Comparison of ENCODE assay signal across 7 mouse cellular contexts in genomic region chr12:26404781-26405702, GRCm38 (mm10). TPM values are rescaled to one million over a fixed set of nuclear protein-coding genes. Genes with fewer than 3 reads are reported as not detected.
A peak's percentile ranks its signal among the peaks of the same experiment; 100 is the strongest.
DNase-seq lines count a peak whose midpoint lies in the region; ATAC-seq lines count a peak whose summit lies in the region.

No protein-coding gene starts in this region.

- peak overlapping the region; percentile 35; the same call in 1 of the 2 replicates for H3K27ac ChIP-seq in midbrain, embryonic 13.5 days
- no peak overlapping the region for H3K27ac ChIP-seq in midbrain, embryonic 10.5 days (replicated peaks)
- H3K27ac ChIP-seq in forebrain, embryonic 16.5 days (ENCODE audit: low read length), result peak overlapping the region; percentile 31
- no peak overlapping the region for H3K27ac ChIP-seq in intestine, embryonic 16.5 days (ENCODE audit: low read length)
- H3K27ac ChIP-seq in midbrain, embryonic 15.5 days, result peak overlapping the region; percentile 51; the same call in 1 of the 2 replicates

- H3K4me2 ChIP-seq in midbrain, embryonic 13.5 days (replicated peaks), result no peak overlapping the region
- H3K4me2 ChIP-seq in forebrain, embryonic 16.5 days (ENCODE audit: low read length), result no peak overlapping the region
- no peak overlapping the region for H3K4me2 ChIP-seq in intestine, embryonic 16.5 days (ENCODE audit: low read depth, low read length)
- H3K4me2 ChIP-seq in midbrain, embryonic 15.5 days, result no peak overlapping the region

- H3K4me3 ChIP-seq in midbrain, embryonic 13.5 days (replicated peaks), result no peak overlapping the region
- H3K4me3 ChIP-seq in midbrain, embryonic 10.5 days, result no peak overlapping the region
- H3K4me3 ChIP-seq in forebrain, embryonic 16.5 days (replicated peaks; ENCODE audit: low read length), result no peak overlapping the region
- no peak overlapping the region for H3K4me3 ChIP-seq in intestine, embryonic 16.5 days (ENCODE audit: low read length)
- no peak overlapping the region for H3K4me3 ChIP-seq in midbrain, embryonic 15.5 days

- H3K9me3 ChIP-seq in midbrain, embryonic 13.5 days, result no peaks in the 10 kb centered on the region
- H3K9me3 ChIP-seq in midbrain, embryonic 10.5 days (replicated peaks), result no peaks in the 10 kb centered on the region
- H3K9me3 ChIP-seq in forebrain, embryonic 16.5 days (ENCODE audit: control insufficient read depth, low read length), result no peaks in the 10 kb centered on the region
- H3K9me3 ChIP-seq in intestine, embryonic 16.5 days (ENCODE audit: control insufficient read depth, low read length), result no peaks in the 10 kb centered on the region
- no peaks in the 10 kb centered on the region for H3K9me3 ChIP-seq in midbrain, embryonic 15.5 days

- no peak overlapping the region for H3K9ac ChIP-seq in midbrain, embryonic 13.5 days (replicated peaks)
- H3K9ac ChIP-seq in forebrain, embryonic 16.5 days (replicated peaks; ENCODE audit: low read depth, low read length), result no peak overlapping the region
- H3K9ac ChIP-seq in intestine, embryonic 16.5 days (ENCODE audit: low read depth, low read length), result no peak overlapping the region
- no peak overlapping the region for H3K9ac ChIP-seq in midbrain, embryonic 15.5 days

- no peak for DNase-seq in midbrain, embryonic 10.5 days (ENCODE audit: low spot score)
- peak; percentile 34 for DNase-seq in cerebellum, adult 11 months

- H3K4me1 ChIP-seq in midbrain, embryonic 13.5 days (replicated peaks), result peaks cover 22% of the 10 kb centered on the region; the same call in 1 of the 2 replicates
- H3K4me1 ChIP-seq in midbrain, embryonic 10.5 days, result peaks cover 3% of the 10 kb centered on the region; the same call in 1 of the 2 replicates
- H3K4me1 ChIP-seq in forebrain, embryonic 16.5 days (replicated peaks; ENCODE audit: control insufficient read depth, insufficient read depth, low read length), result peaks cover 37% of the 10 kb centered on the region
- peaks cover 14% of the 10 kb centered on the region; the same call in 1 of the 2 replicates for H3K4me1 ChIP-seq in intestine, embryonic 16.5 days (ENCODE audit: control insufficient read depth, insufficient read depth, low read length)
- H3K4me1 ChIP-seq in midbrain, embryonic 15.5 days, result peaks cover 13% of the 10 kb centered on the region

- H3K27me3 ChIP-seq in midbrain, embryonic 13.5 days, result no peaks in the 10 kb centered on the region
- H3K27me3 ChIP-seq in midbrain, embryonic 10.5 days (ENCODE audit: low read depth, poor library complexity, severe bottlenecking), result no peaks in the 10 kb centered on the region
- H3K27me3 ChIP-seq in forebrain, embryonic 16.5 days (replicated peaks; ENCODE audit: control insufficient read depth, insufficient read depth, low read length), result no peaks in the 10 kb centered on the region
- no peaks in the 10 kb centered on the region for H3K27me3 ChIP-seq in intestine, embryonic 16.5 days (replicated peaks; ENCODE audit: control insufficient read depth, insufficient read depth, low read length)
- H3K27me3 ChIP-seq in midbrain, embryonic 15.5 days (replicated peaks), result no peaks in the 10 kb centered on the region

- 84% methylated on average over 11 of the region's 11 CpGs for WGBS in midbrain, embryonic 13.5 days
- WGBS in midbrain, embryonic 10.5 days, result 89% methylated on average over 11 of the region's 11 CpGs
- 78% methylated on average over 11 of the region's 11 CpGs for WGBS in forebrain, embryonic 16.5 days
- WGBS in intestine, embryonic 16.5 days, result 60% methylated on average over 11 of the region's 11 CpGs
- 78% methylated on average over 11 of the region's 11 CpGs for WGBS in midbrain, embryonic 15.5 days

- ATAC-seq in midbrain, embryonic 13.5 days, result no peak
- ATAC-seq in forebrain, embryonic 16.5 days, result peak; percentile 49
- peak; percentile 40; the same call in 1 of the 2 replicates for ATAC-seq in intestine, embryonic 16.5 days
- no peak; the same call in 1 of the 2 replicates for ATAC-seq in midbrain, embryonic 15.5 days (replicated peaks)
- ATAC-seq in erythroid progenitor cell, adult 5-6 weeks (replicated peaks; ENCODE audit: low FRiP score, poor library complexity, severe bottlenecking), result no peak

- H3K36me3 ChIP-seq in midbrain, embryonic 13.5 days, result peaks cover 40% of the 10 kb centered on the region
- H3K36me3 ChIP-seq in midbrain, embryonic 10.5 days, result peaks cover 79% of the 10 kb centered on the region
- peaks cover 4% of the 10 kb centered on the region; the same call in 1 of the 2 replicates for H3K36me3 ChIP-seq in forebrain, embryonic 16.5 days (ENCODE audit: control insufficient read depth, insufficient read depth)
- no peaks in the 10 kb centered on the region for H3K36me3 ChIP-seq in intestine, embryonic 16.5 days (ENCODE audit: control insufficient read depth, insufficient read depth, low read length)
- H3K36me3 ChIP-seq in midbrain, embryonic 15.5 days (replicated peaks), result no peaks in the 10 kb centered on the region; the same call in 1 of the 2 replicates

RNA-seq across cellular contexts. Expression of gene Rnf144a, which starts 10.0 kb away (rescaled TPM):
- 29.0 and 32.9 TPM in 2 replicates for polyA plus RNA-seq in midbrain, embryonic 13.5 days (2015; fragmentation: Nextera tagmentation; extraction: Ambion mirVana)
- 35.5 and 35.6 TPM in 2 replicates for polyA plus RNA-seq in midbrain, embryonic 10.5 days (2016; fragmentation: Nextera tagmentation; extraction: Ambion mirVana)
- 38.2 and 38.9 TPM in 2 replicates for polyA plus RNA-seq in forebrain, embryonic 16.5 days (2015; fragmentation: Nextera tagmentation; extraction: Ambion mirVana)
- 13.7 and 13.8 TPM in 2 replicates for polyA plus RNA-seq in intestine, embryonic 16.5 days (2015; fragmentation: Nextera tagmentation; extraction: Ambion mirVana)
- 29.9 and 30.8 TPM in 2 replicates for polyA plus RNA-seq in midbrain, embryonic 15.5 days (2015; fragmentation: Nextera tagmentation; extraction: Ambion mirVana)
- total RNA-seq in erythroid progenitor cell, adult 5-6 weeks (2015; ENCODE audit: low replicate concordance), result 4.7 and 11.3 TPM in 2 replicates
- total RNA-seq in erythroid progenitor cell, adult 5-6 weeks (2017; ENCODE audit: low replicate concordance), result 10.7 and 23.5 TPM in 2 replicates

RNA-seq across cellular contexts. Expression of gene Rsad2, which starts 51.2 kb away (rescaled TPM):
- 0.15 and 0.36 TPM in 2 replicates for polyA plus RNA-seq in midbrain, embryonic 13.5 days (2015; fragmentation: Nextera tagmentation; extraction: Ambion mirVana)
- 0.14 and 0.35 TPM in 2 replicates for polyA plus RNA-seq in midbrain, embryonic 10.5 days (2016; fragmentation: Nextera tagmentation; extraction: Ambion mirVana)
- polyA plus RNA-seq in forebrain, embryonic 16.5 days (2015; fragmentation: Nextera tagmentation; extraction: Ambion mirVana), result 0.36 and 0.56 TPM in 2 replicates
- polyA plus RNA-seq in intestine, embryonic 16.5 days (2015; fragmentation: Nextera tagmentation; extraction: Ambion mirVana), result 1.2 TPM in 2 replicates
- polyA plus RNA-seq in midbrain, embryonic 15.5 days (2015; fragmentation: Nextera tagmentation; extraction: Ambion mirVana), result 0.39 and 0.75 TPM in 2 replicates
- 288 and 315 TPM in 2 replicates for total RNA-seq in erythroid progenitor cell, adult 5-6 weeks (2015; ENCODE audit: low replicate concordance)
- 246 and 389 TPM in 2 replicates for total RNA-seq in erythroid progenitor cell, adult 5-6 weeks (2017; ENCODE audit: low replicate concordance)

Comparison
In these comparisons a context has a peak if more than half of its experiments do, and no peak if none do; other contexts are left out.
1. H3K27ac ChIP-seq: peak in midbrain, embryonic 13.5 days (single experiment), forebrain, embryonic 16.5 days (single experiment) and midbrain, embryonic 15.5 days (single experiment); none in midbrain, embryonic 10.5 days (single experiment) and intestine, embryonic 16.5 days (single experiment).
2. ATAC-seq: peak in forebrain, embryonic 16.5 days (single experiment) and intestine, embryonic 16.5 days (single experiment); none in midbrain, embryonic 13.5 days (single experiment), midbrain, embryonic 15.5 days (single experiment) and erythroid progenitor cell, adult 5-6 weeks (single experiment).